Mouse (Mus musculus) activated CD4-positive, CD25-positive, alpha-beta regulatory T cell, adult 4 months (primary cell): Measurements from ENCODE around the gene Cacna1c. TPM values are rescaled to one million over a fixed set of nuclear protein-coding genes. Genes with fewer than 3 reads are reported as not detected.

Experiments used
- ATAC-seq: one replicate; pipeline ENCODE4 v1.8.0; 2017
- polyA plus RNA-seq, 2 experiments: library from polyadenylated mRNA; unstranded; fragments of 100-300 nt; shearing (Covaris generic); gene quantifications; one replicate each; pipeline ENCODE4 v1.2.1; 2017

Cacna1c gene
- polyA plus RNA-seq, 2 experiments from 2014 or later, result 1.1 TPM

DNA sequence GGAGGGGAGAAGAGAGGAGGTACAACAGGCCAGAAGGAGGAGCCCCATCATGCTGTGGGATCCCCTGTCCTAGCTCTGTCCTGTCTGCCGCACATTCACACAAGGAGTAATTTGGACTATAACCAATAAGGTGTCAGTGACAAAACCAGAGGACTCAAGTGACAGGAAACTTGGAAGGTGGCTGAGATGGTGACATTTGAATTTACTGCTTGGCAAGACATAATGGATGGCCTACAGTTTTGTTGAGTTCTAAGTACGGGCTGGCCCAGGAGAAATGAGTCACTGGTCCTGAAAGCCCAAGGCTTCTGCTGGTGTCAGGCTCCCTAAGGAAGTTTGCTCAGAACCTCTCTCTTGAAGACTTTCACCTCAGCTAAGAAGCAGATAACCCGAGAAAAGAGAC lies 196.0 kb downstream of the Cacna1c start:
- no peak for ATAC-seq

DNA sequence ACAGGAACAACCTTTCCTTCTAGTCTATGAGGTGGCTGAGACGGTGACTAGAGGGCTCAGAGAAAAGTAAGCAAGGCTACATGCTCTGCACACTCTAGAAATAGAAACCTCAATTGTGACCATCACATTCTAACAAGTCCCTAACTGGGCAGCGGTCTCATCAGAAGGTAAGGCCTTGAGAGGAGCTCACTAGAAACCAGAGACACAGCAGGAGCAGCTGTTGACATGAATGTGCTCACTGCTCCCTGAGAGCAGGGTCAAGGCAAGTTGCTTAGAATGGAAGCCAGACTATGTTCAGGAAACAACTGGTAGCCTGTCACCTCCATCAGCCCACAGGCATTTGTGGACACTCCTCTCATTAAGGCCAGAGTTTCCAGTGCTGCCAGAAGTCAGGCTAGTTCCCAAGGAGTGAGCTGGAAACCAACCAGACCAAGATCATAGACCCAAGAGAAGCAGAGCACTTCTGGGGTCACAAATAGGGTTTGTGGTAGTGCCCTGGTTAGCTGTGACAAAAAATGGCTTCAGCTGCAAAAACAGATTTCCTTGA lies 196.8 kb downstream of the Cacna1c start:
- no peak for ATAC-seq

DNA sequence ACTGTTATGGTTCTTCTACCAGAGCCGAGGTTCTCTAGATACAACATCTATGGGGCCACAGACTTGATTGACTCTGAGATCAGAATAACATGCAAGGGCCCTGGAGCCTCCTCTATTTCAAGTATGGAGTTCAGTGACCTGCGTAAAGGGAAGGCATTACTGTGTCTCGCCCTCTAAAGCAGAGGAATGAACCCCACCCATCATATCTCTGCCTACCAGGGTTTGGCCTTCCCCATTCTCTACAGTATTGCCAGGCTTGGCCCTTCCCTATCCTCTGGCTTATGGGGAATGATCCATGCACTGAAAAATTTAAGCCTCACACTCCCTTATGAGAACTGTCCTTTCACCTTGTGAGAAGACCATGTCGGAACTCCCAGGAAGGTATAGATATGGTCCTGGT lies 198.8 kb downstream of the Cacna1c start:
- no peak for ATAC-seq

DNA sequence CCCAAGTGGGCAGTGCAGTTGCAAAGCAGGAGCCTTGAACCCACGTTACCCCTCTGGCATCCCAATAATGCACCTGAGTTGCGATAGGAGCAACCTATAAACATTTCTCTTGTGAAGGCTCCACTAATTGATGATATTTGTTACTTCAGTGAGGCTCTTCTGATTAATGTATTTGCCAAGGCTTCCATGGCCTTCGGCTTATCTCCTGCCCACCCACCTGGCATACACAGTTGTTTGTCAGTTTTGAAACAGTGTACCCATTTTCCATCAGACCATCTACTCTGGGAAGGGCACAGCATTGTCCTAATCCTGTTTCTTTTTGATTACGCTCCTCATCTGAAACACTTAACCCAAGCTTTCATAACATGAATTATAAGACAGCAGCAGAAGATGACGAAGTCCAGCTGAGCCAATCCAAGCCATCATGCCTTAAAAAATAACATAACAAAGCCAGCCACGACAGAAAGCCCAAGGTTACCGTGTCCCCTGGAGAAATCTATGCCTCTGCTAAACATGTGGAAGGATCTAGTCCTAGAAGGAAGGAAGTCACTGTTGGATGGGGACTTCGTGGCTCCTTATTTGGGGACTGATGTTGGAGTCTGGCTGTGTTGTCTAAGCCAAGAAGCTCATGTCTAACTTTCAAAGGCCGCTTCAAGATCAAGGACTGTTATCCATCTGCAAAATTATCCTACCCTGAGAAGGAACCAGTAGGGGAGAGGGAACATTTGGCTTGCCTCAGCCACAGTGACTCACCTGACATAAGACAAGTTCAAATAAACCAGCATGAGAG lies 201.8 kb downstream of the Cacna1c start:
- no peak for ATAC-seq

DNA sequence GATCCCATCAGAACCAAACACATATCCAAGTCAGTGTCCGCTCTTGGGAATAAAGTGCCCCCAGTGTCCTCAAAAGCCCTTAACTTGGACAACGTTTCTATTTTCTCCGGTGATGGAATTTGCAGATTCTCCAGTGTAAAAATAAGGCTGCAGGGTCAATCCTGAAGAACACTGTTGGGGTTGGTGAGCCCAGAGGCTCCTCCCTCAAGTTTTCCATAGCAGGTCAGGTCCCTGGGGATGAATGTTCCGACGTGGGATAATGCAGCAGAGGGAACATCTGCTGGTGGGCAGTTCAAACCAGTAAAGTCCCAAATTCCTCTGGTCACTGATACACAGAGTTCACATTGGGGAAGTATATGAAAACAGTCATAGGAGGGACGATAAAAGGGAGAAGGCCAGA lies 203.8 kb downstream of the Cacna1c start:
- no peak for ATAC-seq

DNA sequence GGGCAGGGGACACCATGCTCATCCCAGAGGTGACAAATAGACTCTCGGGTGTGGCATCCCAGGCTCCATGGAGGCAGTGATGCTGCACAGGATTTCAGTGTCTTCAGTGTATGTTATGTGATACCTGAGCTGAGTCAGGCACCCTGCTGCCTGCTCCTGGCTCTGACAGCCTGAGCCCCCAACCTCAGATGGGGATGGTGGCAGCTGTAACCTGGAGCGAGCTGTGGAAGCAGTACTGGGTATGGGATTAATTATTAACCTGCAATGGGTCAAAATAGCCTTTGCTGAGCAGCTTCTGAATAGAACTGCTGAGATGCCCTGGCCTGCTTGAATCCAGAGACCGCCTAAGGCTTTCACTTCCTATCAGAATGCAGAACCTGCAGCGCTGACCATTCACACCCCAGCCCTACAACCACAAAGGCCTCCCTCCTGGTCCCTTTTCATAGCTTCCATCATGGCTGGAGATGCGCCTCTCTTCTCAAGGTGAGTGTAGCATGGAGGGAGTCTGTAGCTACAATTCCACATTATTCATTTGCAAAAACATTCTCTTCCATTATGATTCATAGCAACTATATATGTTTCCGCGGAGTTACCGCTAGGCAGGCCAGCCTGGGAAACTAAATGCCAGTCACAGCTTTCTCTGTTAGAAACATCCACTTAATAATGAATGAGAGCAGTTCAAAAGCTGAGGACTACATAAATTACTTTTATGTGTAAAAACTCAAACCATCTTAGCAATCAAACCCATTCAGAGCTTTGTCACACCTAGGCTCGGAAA lies 206.0 kb downstream of the Cacna1c start:
- no peak for ATAC-seq

DNA sequence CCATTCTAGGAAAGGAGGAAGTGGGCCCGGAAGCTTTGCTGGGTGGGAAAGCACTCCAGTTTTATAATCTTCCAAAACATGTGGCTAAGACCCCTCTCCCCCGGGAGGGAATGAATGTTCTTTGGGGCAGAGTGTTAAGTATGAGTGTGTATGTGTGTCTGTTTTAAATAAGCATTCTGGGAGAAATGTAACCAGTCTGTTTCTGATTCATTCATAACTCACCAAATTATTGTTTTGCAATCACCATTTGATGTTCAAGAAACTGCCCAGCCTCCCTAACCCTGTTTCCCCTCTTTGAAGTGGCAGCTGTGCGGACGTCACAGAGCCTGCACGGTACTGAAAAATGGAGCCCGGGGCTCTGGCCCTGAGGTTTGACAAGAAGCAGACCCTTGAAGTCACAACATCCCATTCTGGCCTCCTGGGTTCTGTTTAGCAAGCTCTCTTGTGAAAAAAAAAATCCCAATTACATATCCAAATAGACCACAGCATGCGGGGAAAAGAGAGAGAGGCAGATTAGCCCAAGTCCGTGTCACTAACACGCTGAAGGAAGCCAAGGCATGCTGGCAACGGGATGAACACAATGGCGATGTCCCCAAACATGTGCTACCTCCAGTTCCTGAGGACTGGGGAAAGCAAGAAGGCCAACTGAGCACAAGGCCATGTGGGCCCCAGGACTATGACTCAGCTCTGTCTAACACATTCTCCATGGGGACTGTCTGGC lies 211.9 kb downstream of the Cacna1c start:
- no peak for ATAC-seq

DNA sequence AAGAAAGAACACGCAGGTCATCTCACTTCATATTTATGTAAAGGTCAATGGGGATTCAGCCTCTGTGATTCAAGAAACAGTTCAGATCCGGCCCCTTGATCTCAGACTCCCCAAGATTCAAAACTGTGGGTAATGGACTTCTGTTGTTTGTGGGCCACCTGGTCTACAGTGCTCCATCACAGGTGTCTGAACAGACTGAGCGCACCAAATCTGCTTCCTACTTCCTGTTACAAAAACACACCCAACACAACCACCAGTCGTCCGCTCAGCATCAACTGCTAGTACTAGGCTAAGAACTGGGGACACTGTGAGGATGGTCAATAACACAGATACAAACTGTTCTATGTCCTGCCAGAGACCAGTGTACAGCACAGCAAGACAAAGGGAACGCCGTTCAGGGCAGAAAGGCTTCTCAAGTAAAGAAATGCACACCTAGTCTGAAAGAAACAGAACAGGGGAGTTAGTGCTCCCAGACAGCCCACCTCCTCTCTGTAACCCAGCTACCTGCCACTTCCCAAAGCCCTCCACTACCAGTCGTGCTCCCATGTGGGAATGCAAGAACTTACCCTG lies 212.7 kb downstream of the Cacna1c start:
- ATAC-seq, result no peak

DNA sequence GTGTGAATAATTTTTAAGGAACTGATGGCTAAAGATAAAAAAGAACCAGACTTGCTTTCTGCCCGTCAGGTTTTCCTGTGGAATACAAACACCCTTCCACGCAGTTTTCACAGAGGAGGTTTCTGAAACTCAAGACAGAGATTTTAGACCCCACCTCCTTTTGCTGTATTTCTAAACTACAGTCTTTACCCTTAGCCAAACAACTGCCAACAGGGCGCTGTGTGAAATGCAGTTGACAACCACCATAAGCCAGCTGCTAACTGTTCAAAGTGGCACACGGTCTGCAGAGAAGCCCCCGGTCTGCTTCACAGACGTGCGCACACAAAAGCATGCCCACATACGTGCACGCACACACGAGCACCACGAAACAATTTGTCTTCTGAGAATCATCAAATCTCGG lies 216.0 kb downstream of the Cacna1c start:
- no peak for ATAC-seq

DNA sequence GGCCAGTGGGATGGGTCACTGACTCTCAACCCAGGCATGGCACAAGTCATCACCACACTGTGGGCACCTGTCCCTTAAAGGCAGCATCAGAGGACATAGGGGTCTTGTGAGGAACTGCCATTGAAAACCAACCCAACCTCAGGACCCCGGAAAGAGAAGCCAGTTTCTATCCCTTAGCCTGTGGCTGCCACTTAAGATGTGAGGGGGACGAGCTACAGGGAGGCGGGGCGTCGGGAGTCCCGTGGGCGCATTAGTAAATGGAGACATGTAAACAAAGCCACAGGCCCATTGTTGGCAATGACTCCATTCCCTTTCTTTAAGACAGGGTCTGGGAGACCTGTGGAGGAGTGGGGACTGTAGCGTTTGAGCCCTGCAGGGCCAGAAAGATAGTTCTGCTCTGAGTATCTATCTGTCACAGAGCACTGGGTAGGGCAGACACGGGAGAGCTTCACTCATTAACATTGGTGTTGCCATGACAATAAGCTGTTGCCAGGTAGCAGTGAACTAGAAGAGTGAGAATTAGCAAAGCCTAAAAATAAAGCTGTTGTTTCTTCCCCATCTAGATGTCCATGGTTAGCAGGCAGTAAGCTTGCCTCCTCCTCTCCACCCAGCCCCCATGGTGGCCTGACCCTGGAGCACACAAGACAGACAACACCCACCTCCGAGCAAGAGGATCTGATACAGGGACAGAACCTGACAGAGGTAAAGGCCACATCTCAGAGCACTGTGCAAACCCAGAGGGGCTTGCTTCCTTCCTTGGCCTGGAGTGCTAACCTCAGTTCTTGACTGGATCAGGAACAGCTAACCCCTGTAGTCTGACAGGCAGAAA lies 218.6 kb downstream of the Cacna1c start:
- ATAC-seq, result no peak

DNA sequence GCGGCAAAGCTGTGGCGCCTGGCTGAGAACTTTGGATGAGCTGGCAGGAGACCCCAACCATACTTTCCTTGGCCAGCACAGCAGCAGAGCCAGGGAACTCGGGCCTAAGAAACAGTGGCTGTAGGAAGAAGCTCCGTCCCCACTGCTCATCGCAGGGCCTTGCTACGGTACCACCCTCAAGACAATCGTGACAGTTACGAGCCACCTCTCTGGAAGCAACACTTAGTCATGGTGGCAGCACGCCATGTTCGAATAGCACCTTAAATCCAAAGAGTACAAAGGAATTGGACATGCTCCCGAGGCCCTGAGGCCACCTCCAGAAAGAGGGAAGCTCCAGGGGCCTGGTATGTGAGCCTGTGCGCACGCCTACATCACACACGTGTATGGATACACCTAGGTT lies 219.6 kb downstream of the Cacna1c start:
- no peak for ATAC-seq

DNA sequence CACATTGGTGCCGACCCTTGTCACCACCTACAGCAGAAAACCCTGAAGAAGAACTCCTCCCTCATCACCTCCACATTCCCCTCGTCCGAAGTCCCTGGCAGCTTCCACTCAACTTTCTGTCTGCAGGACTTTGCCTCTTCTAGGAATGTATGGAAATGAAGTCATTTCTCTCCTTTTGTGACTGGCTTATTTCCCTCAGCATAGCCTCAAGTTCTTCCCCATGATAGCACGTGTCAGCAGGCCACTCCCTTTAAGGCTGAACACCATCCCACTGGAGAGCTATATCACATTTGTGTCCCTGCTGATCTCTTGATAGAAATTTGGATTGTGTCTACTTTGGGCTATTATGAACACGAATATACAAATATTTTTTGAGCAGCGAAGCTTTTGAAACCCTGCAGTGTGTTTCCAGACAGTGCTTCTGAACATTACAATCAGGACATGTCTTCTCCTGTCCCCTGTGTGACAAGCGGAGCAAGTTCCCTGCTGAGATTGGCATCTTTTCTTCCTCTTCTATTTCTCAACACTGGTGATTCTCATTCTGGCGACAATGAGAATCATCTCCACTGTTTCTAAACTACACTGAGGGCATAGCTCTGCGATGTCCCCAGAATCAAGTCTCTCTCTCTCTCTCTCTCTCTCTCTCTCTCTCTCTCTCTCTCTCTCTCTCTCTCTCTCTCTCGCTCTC lies 224.2 kb downstream of the Cacna1c start:
- no peak for ATAC-seq

DNA sequence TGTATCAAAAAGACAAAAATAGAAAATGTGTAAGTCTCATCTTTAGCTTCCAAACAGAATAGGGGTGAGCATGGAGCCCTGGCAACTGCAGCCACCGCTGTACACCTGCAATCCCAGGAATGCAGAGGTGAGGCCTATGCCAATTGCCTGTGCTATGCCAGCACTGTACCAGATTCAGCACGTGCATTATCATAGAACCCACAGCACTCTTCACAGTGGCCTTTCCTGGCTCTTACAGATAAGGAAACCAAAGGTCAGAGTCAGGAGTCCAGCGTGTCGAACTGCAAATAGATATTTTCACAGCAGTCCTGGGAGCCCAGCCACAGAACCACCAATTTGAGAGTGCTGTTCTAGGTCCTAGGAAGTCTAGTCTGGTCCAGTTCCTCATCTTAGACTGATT lies 227.4 kb downstream of the Cacna1c start:
- ATAC-seq, result no peak

DNA sequence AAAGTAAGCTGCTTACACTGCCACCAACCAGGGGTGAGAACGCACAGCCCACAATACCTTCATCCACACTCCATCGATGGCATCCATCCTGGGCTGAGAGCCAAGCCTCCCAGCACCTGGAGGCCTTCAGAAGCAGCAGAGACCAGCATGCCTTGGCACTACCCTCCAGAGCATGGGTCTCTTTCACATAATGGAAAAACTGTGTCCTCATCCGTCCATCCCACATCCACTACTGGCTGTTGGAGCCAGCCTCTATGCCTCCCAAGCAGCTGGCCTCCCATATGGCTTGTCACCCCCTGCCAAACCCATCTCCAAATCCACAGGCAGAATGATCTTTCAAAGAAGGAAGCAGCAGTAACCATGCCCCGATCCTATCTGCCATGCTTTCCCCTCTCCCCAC lies 229.3 kb downstream of the Cacna1c start:
- ATAC-seq, result no peak

DNA sequence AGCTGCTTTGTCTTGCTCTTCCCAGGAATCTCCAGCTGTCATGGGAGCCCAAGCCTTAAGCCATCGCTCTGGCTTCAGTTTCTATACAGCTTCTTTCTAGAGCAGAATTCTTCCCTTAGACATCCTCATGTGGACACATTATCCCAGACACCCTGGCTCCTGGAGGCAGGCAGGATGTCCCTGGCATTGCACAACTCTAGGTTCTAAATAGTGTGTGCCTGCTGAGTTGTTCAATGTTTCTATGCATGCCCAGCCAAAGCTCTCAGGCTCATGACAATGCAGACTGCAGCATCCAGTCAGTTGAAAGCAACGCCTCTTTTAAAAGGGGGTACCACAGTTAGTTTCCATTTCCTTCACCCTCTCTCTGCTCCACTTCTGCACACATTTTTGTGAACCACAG lies 230.6 kb downstream of the Cacna1c start:
- ATAC-seq, result no peak

DNA sequence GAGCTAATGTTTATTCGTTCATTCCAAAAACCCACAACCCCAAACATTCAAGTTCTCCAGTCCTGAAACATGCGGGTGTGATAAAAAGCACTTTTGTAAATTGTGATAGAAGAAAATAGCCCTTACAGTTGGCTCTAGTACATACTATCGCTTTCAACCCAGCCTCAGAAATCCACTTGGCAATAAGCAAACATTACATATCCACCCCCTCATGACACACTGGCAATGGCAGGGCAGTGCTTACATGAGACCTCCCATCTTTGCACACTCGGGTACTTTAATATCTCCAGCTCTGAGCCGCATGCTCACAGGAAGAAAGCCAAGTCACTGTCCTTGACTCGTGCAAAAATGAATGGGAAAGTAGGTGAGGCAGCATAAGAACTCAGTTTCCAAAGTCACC lies 232.4 kb downstream of the Cacna1c start:
- no peak for ATAC-seq

DNA sequence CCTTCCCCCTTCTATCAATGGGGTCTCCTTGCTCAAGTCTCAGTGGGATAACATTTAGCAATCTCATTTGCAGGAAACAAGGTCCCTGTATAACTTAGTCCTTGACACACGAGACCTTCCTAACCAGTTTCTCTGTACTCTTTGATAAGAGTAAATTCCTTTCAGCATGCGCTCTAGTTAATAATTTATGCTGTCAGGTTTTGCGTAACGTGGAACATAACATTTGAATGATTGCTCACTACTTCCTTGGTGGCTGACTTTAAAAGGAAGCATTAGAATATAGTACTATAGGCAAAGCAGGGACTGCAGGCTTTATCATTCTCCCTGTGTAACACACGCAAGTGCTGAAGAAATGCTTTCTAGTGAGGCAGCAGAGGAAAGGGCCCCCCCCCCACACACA lies 232.9 kb downstream of the Cacna1c start:
- no peak for ATAC-seq

DNA sequence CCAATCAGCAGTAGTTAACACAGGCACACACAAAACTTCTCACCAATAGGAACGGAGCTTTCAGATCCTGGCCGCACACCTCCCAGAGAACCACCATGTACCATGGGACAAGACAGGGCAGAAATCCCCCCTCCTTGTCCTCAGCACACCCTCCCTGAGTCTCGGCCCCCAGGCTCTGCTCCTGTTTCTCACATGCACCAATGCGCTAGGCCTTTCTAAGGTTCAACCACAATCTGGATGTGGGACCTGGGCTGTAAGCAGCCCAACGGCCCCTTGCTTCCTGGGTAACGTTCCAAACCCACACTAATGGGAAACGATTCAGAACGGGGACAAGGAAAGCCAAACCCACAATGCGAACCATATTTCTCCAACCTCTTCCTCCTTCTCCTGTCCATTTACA lies 237.7 kb downstream of the Cacna1c start:
- ATAC-seq, result no peak

DNA sequence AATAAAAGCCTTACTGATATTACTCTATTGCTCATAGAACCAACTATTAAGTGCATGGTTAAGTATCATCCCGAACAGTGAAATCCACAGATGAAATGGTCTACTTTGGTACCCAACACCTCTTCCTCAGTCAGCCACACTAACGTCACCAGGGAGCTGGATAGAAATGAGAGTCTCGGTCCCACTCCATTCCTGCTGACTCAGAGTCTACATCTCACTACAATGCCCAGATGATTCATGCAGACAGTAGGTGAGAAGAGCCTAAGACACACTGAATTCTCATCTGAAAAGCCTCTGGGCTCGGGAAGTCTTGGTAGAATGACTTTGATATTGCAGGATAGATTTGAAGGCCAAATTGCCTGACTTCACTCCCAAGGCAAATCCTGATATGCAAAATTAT lies 240.0 kb downstream of the Cacna1c start:
- no peak for ATAC-seq

DNA sequence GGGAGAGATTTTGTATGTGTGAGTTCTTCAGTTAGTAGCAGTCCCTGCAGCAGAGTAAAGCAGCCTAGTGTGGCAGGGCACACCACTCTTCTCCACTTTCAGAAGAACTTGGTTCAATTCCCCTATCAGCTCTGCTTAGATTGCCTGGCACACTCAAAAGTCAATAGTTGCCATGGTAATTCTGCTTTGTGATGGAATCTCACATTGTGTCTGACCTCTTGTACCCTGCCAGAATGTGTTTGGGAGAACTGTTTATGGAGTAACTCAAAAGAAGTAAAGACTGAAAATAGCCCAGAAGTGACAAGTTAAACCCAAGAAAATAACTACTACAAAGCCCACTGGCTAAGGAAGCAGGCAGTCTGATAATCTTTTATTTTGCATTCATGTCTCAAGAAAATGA lies 240.4 kb downstream of the Cacna1c start:
- no peak for ATAC-seq

DNA sequence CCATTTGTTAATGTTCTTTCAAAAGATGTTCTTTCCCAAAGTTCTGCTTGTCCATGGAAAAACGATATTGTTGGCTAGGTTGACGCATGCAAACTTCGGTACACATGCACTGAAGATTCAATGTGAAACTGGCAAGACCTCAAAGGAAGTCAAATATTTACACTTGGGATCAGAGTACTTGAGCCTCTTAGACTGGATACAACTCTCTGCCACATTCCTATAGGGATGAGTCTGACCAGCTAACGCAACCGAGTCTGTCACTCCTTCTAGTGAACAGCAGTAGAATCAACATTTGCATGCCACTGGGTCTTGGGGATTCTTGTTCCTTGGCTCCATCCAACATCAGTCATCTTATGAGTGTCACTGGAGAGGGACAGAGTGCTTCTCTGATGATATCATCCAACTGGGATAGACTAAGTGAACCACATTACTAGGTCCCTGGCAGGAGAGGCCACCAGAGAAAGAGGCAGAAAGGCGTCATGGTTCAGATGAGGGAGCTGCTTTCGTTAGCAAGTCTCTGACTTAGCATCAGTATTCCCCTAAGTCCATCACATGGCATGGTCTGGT lies 241.1 kb downstream of the Cacna1c start:
- ATAC-seq, result no peak
